Mouse (Mus musculus) heart, embryonic 16.5 days (tissue): Measurements from ENCODE around the gene Ddx52. TPM values are rescaled to one million over a fixed set of nuclear protein-coding genes. Genes with fewer than 3 reads are reported as not detected.

ENCODE experiments used
- ATAC-seq: fragments of 200-750 bp; cut with Nextera tagmentation; replicated peaks from 2 replicates; pipeline ENCODE4 v1.8.0; 2017; ENCODE audit warnings: moderate number of reproducible peaks; ENCODE audit not compliant: insufficient read depth, low FRiP score; ENCODE audit errors: extremely low read depth
- H3K27ac ChIP-seq: fragments of 300-500 bp; sonication (generic); 2 replicates; pipeline ENCODE4 v1.5.1; 2014; ENCODE audit warnings: mild to moderate bottlenecking, low read length, control low read depth, moderate library complexity
- H3K27me3 ChIP-seq: fragments of 300-500 bp; sonication (generic); 2 replicates; pipeline ENCODE4 v1.6.1; 2014; ENCODE audit warnings: low read length, mixed read lengths; ENCODE audit not compliant: control insufficient read depth, insufficient read depth
- H3K36me3 ChIP-seq: fragments of 300-500 bp; sonication (generic); 2 replicates; pipeline ENCODE4 v1.6.1; 2014; ENCODE audit not compliant: control insufficient read depth, insufficient read depth
- H3K4me1 ChIP-seq: fragments of 300-500 bp; sonication (generic); 2 replicates; pipeline ENCODE4 v1.6.1; 2014; ENCODE audit warnings: low read length, mixed read lengths; ENCODE audit not compliant: control insufficient read depth, insufficient read depth
- H3K4me2 ChIP-seq: fragments of 300-500 bp; sonication (generic); 2 replicates; pipeline ENCODE4 v1.6.1; 2014; ENCODE audit warnings: low read depth, mild to moderate bottlenecking, control low read depth, low read length
- H3K4me3 ChIP-seq: fragments of 300-500 bp; sonication (generic); 2 replicates; pipeline ENCODE4 v1.5.1; 2014; ENCODE audit warnings: mild to moderate bottlenecking, control low read depth, low read length
- H3K9ac ChIP-seq: fragments of 300-500 bp; sonication (generic); 2 replicates; pipeline ENCODE4 v1.6.1; 2014; ENCODE audit warnings: low read length, control low read depth
- H3K9me3 ChIP-seq: fragments of 300-500 bp; sonication (generic); replicated peaks from 2 replicates; pipeline ENCODE4 v1.6.1; 2016; ENCODE audit warnings: low read length; ENCODE audit not compliant: control insufficient read depth
- WGBS: fragments of 180-500 bp; shearing (Covaris S2); extraction: QIAGEN DNeasy Blood & Tissue Kit; methylation state at CpG from one replicate; pipeline ENCODE4 v1.1.7; 2014; 5-methylcytosine and 5-hydroxymethylcytosine counted together
- polyA plus RNA-seq: library from polyadenylated mRNA; unstranded; fragments of >200 nt; fragmentation: Nextera tagmentation; extraction: Ambion mirVana; gene quantifications from 2 replicates; pipeline ENCODE4 v1.2.1, GENCODE M21; 2015

The Ddx52 gene
- 18.7 and 19.3 TPM in 2 replicates for polyA plus RNA-seq

GRCm38 (mm10) chr11:83941950-83942840 lies at the start of gene Ddx52:
TSS of gene Ddx52 (plus strand) at chr11:83942062.
- peak within 1 kb of the TSS; percentile 68 for H3K4me2 ChIP-seq
- no peaks in the 10 kb centered on the region for H3K9me3 ChIP-seq
- H3K4me3 ChIP-seq: peak within 1 kb of the TSS; percentile 80
- peaks cover 4% of the 10 kb centered on the region; the same call in 1 of the 2 replicates for H3K4me1 ChIP-seq
- peak within 1 kb of the TSS; percentile 69 for H3K27ac ChIP-seq
- H3K36me3 ChIP-seq: peaks cover 25% of the 10 kb centered on the region
- WGBS: under 1% methylated on average over 49 of the region's 49 CpGs
- peak within 1 kb of the TSS; percentile 86 for H3K9ac ChIP-seq
- ATAC-seq: peak; percentile 91
- H3K27me3 ChIP-seq: no peaks in the 10 kb centered on the region; the same call in 1 of the 2 replicates

GRCm38 (mm10) chr11:83893325-83893724 lies 48.5 kb upstream of the Ddx52 start:
- Histone ChIP-seq H3K27ac (no peak overlapping the region), H3K9me3 (no peaks in the 10 kb centered on the region)
- WGBS: 68% methylated on average over 9 of the region's 9 CpGs

GRCm38 (mm10) chr11:83896430-83897410 lies 45.1 kb upstream of the Ddx52 start:
- WGBS: 74% methylated on average over 16 of the region's 16 CpGs
- no peak for ATAC-seq
- no peak overlapping the region for H3K4me3 ChIP-seq

More at GRCm38 (mm10) chr11:83893325-83893724, 48.5 kb upstream of the Ddx52 start:
- H3K4me2 ChIP-seq: no peak overlapping the region
- no peaks in the 10 kb centered on the region for H3K27me3 ChIP-seq
- H3K4me3 ChIP-seq: no peak overlapping the region
- no peaks in the 10 kb centered on the region for H3K36me3 ChIP-seq
- no peaks in the 10 kb centered on the region for H3K4me1 ChIP-seq
- no peak for ATAC-seq
- no peak overlapping the region for H3K9ac ChIP-seq

DNA sequence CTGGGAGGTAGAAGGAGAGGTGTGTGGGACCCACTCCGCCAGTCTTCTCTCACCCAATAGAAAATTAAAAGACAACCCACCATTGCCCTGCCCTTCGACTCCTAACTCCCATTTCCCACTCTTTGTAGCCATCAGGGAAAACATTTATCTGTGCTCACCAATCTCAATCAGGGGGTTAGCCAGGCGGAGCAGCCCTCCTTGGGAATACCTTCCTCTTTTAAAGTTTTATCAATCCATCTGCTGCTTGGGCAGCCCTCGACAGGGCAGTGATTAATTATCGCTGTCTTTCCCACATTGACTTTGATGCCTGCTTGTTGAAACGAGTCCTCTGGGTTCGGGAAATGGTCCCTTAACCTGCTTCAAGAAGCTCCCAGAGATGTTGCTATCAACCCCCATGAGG lies 44.3 kb upstream of the Ddx52 start:
- Histone ChIP-seq H3K4me1 (no peaks in the 10 kb centered on the region), H3K27me3 (no peaks in the 10 kb centered on the region), H3K36me3 (no peaks in the 10 kb centered on the region), H3K27ac (no peak overlapping the region), H3K9ac (no peak overlapping the region), H3K9me3 (no peaks in the 10 kb centered on the region), H3K4me3 (no peak overlapping the region), H3K4me2 (no peak overlapping the region)
- no peak for ATAC-seq
- 55% methylated on average over 7 of the region's 7 CpGs for WGBS

More at GRCm38 (mm10) chr11:83896430-83897410, 45.1 kb upstream of the Ddx52 start:
- no peaks in the 10 kb centered on the region for H3K9me3 ChIP-seq
- H3K36me3 ChIP-seq: no peaks in the 10 kb centered on the region
- no peak overlapping the region for H3K9ac ChIP-seq
- no peaks in the 10 kb centered on the region for H3K4me1 ChIP-seq
- H3K27ac ChIP-seq: no peak overlapping the region
- H3K4me2 ChIP-seq: no peak overlapping the region
- no peaks in the 10 kb centered on the region for H3K27me3 ChIP-seq

- no peak overlapping the region for H3K4me3 ChIP-seq
- H3K36me3 ChIP-seq: no peaks in the 10 kb centered on the region
- H3K9ac ChIP-seq: no peak overlapping the region
- no peak overlapping the region for H3K27ac ChIP-seq
- no peaks in the 10 kb centered on the region; the same call in 1 of the 2 replicates for H3K27me3 ChIP-seq
- no peak overlapping the region for H3K4me2 ChIP-seq
- no peak for ATAC-seq
- 72% methylated on average over 3 of the region's 3 CpGs for WGBS
- H3K4me1 ChIP-seq: no peaks in the 10 kb centered on the region
- H3K9me3 ChIP-seq: no peaks in the 10 kb centered on the region
Observed at GRCm38 (mm10) chr11:83902812-83903211, 39.0 kb upstream of the Ddx52 start.

GRCm38 (mm10) chr11:83905756-83906155 lies 36.1 kb upstream of the Ddx52 start:
- Histone ChIP-seq H3K9me3 (no peaks in the 10 kb centered on the region), H3K4me1 (no peaks in the 10 kb centered on the region)
- WGBS: 60% methylated on average over 5 of the region's 5 CpGs

DNA sequence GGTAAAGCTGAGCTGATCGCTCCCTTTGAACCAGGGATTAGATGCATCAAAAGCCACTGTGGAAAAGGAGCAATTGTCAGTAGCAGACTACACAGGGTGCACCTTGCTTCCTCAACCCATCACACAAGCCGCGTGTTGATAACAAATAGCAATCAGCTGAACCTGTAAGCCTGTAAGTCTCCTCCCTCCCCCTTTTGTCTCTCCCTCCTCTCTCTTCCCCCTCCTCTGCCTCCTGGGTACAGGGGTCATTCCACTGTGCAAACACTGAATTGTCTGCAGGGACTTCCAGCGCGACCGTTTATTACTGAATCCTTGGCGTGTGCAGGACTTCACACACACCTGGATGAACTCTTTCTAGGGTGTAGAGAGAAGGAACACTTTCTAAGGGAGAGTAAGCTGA lies 33.5 kb upstream of the Ddx52 start:
- no peak overlapping the region for H3K4me2 ChIP-seq
- H3K4me3 ChIP-seq: no peak overlapping the region
- WGBS: 39% methylated on average over 7 of the region's 7 CpGs
- ATAC-seq: no peak
- H3K27ac ChIP-seq: no peak overlapping the region
- H3K9me3 ChIP-seq: no peaks in the 10 kb centered on the region
- peaks cover 2% of the 10 kb centered on the region; the same call in 1 of the 2 replicates for H3K27me3 ChIP-seq
- H3K4me1 ChIP-seq: no peaks in the 10 kb centered on the region
- H3K9ac ChIP-seq: no peak overlapping the region
- no peaks in the 10 kb centered on the region for H3K36me3 ChIP-seq

More at GRCm38 (mm10) chr11:83905756-83906155, 36.1 kb upstream of the Ddx52 start:
- Histone ChIP-seq H3K4me3 (no peak overlapping the region), H3K4me2 (no peak overlapping the region), H3K27me3 (peaks cover 2% of the 10 kb centered on the region; the same call in 1 of the 2 replicates), H3K36me3 (no peaks in the 10 kb centered on the region), H3K27ac (no peak overlapping the region), H3K9ac (no peak overlapping the region)
- no peak for ATAC-seq

GRCm38 (mm10) chr11:83913824-83914311 lies 28.0 kb upstream of the Ddx52 start:
- no peak overlapping the region for H3K27ac ChIP-seq
- no peaks in the 10 kb centered on the region for H3K27me3 ChIP-seq
- ATAC-seq: no peak
- 56% methylated on average over 8 of the region's 8 CpGs for WGBS
- H3K4me1 ChIP-seq: no peaks in the 10 kb centered on the region
- H3K36me3 ChIP-seq: no peaks in the 10 kb centered on the region
- no peaks in the 10 kb centered on the region for H3K9me3 ChIP-seq
- H3K9ac ChIP-seq: no peak overlapping the region
- no peak overlapping the region for H3K4me2 ChIP-seq
- H3K4me3 ChIP-seq: no peak overlapping the region
